Mouse (Mus musculus) MEL (cell line): ENCODE data around the gene Igll1. TPM values are rescaled to one million over a fixed set of nuclear protein-coding genes. Genes with fewer than 3 reads are reported as not detected.
A peak's percentile ranks its signal among the peaks of the same experiment; 100 is the strongest.

Experiments
- DNase-seq: peaks from one replicate; pipeline ENCODE4 v3.0.0; 2011; ENCODE audit warnings: low read depth, low spot score
- H3K27ac ChIP-seq: 2 replicates; pipeline ENCODE4 v1.5.1; 2012; ENCODE audit warnings: low read depth, mild to moderate bottlenecking, control low read depth, low read length, moderate library complexity; ENCODE audit not compliant: control insufficient read depth
- H3K27me3 ChIP-seq, 2 experiments: fragments of 150-350 bp in 1 of 2; sonication (generic) in 1 of 2; 2 replicates each; pipeline ENCODE4 v1.6.1; 2012; ENCODE audit warnings: low read length in 2 of 2, mild to moderate bottlenecking in 2 of 2, improper control_type of control experiment in 1 of 2, moderate library complexity in 1 of 2; ENCODE audit not compliant: insufficient read depth in 2 of 2, control insufficient read depth in 1 of 2
- H3K36me3 ChIP-seq, 2 experiments: 2 replicates each; pipeline ENCODE4 v1.6.1; 2012 to 2014; ENCODE audit warnings: low read length in 2 of 2, improper control_type of control experiment in 1 of 2, inconsistent platforms in 1 of 2, mild to moderate bottlenecking in 1 of 2; ENCODE audit not compliant: insufficient read depth in 2 of 2, control insufficient read depth in 1 of 2
- H3K4me1 ChIP-seq, 2 experiments: fragments of 150-350 bp in 1 of 2; sonication (generic) in 1 of 2; 2 replicates each; pipeline ENCODE4 v1.6.1; 2012; ENCODE audit warnings: low read length in 2 of 2, improper control_type of control experiment in 1 of 2, mild to moderate bottlenecking in 1 of 2; ENCODE audit not compliant: insufficient read depth in 2 of 2, control insufficient read depth in 1 of 2
- H3K4me3 ChIP-seq, 2 experiments: fragments of 150-350 bp in 1 of 2; sonication (generic) in 1 of 2; 2 replicates each; pipeline ENCODE4 v1.5.1; 2012; ENCODE audit warnings: low read depth in 2 of 2, low read length in 2 of 2, mild to moderate bottlenecking in 2 of 2, moderate library complexity in 2 of 2, control low read depth in 1 of 2, improper control_type of control experiment in 1 of 2; ENCODE audit not compliant: control insufficient read depth in 1 of 2, insufficient read depth in 1 of 2
- H3K79me2 ChIP-seq: 2 replicates; pipeline ENCODE4 v1.6.1; 2012; ENCODE audit warnings: mild to moderate bottlenecking, low read length, moderate library complexity; ENCODE audit not compliant: control insufficient read depth, poor library complexity, insufficient read depth
- H3K9ac ChIP-seq: 2 replicates; pipeline ENCODE4 v1.6.1; 2012; ENCODE audit warnings: low read depth, mild to moderate bottlenecking, control low read depth, low read length, moderate library complexity; ENCODE audit not compliant: control insufficient read depth, poor library complexity, severe bottlenecking
- H3K9me3 ChIP-seq: fragments of 150-350 bp; sonication (generic); replicated peaks from 2 replicates; pipeline ENCODE4 v1.6.1; 2012; ENCODE audit warnings: mild to moderate bottlenecking, low read length, improper control_type of control experiment, moderate library complexity; ENCODE audit not compliant: insufficient read depth
- CHD1 ChIP-seq: IDR thresholded peaks from 2 replicates; pipeline ENCODE4 v1.6.1; 2012; ENCODE audit warnings: low read depth, mild to moderate bottlenecking, inconsistent platforms, low read length, improper control_type of control experiment
- EP300 ChIP-seq, 2 experiments: IDR thresholded peaks; 2 replicates each; pipeline ENCODE4 v1.6.1; 2011; ENCODE audit warnings: improper control_type of control experiment in 2 of 2, low read length in 2 of 2, low read depth in 1 of 2, mild to moderate bottlenecking in 1 of 2
- GABPA ChIP-seq: IDR thresholded peaks from 2 replicates; pipeline ENCODE4 v1.6.1; 2012; ENCODE audit warnings: low read depth, mild to moderate bottlenecking, inconsistent platforms, low read length, improper control_type of control experiment, moderate library complexity
- HCFC1 ChIP-seq: IDR thresholded peaks from 2 replicates; pipeline ENCODE4 v1.6.1; 2012; ENCODE audit warnings: low read depth, mild to moderate bottlenecking, inconsistent platforms, low read length, improper control_type of control experiment, moderate library complexity
- JUND ChIP-seq: IDR thresholded peaks from 2 replicates; pipeline ENCODE4 v1.6.1; 2011; ENCODE audit warnings: low read depth, mild to moderate bottlenecking, improper control_type of control experiment, low read length
- KAT2A ChIP-seq: conservative IDR thresholded peaks from 2 replicates; pipeline ENCODE4 v1.6.1; 2012; ENCODE audit warnings: low read depth, low read length, improper control_type of control experiment, inconsistent platforms
- MAZ ChIP-seq: IDR thresholded peaks from 2 replicates; pipeline ENCODE4 v1.6.1; 2012; ENCODE audit warnings: low read depth, mild to moderate bottlenecking, inconsistent platforms, low read length, improper control_type of control experiment
- MXI1 ChIP-seq: IDR thresholded peaks from 2 replicates; pipeline ENCODE4 v1.6.1; 2011; ENCODE audit warnings: mild to moderate bottlenecking, low read depth, low read length, improper control_type of control experiment
- MYC ChIP-seq: IDR thresholded peaks from 2 replicates; pipeline ENCODE4 v1.6.1; 2011; ENCODE audit warnings: low read depth, mild to moderate bottlenecking, low read length, improper control_type of control experiment, moderate library complexity
- POLR2AphosphoS5 ChIP-seq: IDR thresholded peaks from 2 replicates; pipeline ENCODE4 v1.6.1; 2012; ENCODE audit warnings: low read depth, borderline replicate concordance, mild to moderate bottlenecking, inconsistent platforms, low read length, moderate library complexity, mixed read lengths
- SIN3A ChIP-seq: IDR thresholded peaks from 2 replicates; pipeline ENCODE4 v1.6.1; 2012; ENCODE audit warnings: low read length, improper control_type of control experiment, inconsistent platforms
- SMC3 ChIP-seq: IDR thresholded peaks from 2 replicates; pipeline ENCODE4 v1.6.1; 2011; ENCODE audit warnings: low read depth, low read length, improper control_type of control experiment
- UBTF ChIP-seq: IDR thresholded peaks from 2 replicates; pipeline ENCODE4 v1.6.1; 2012; ENCODE audit warnings: low read depth, mild to moderate bottlenecking, inconsistent platforms, low read length, improper control_type of control experiment, moderate library complexity, borderline replicate concordance; ENCODE audit not compliant: insufficient read depth
- USF1 ChIP-seq: IDR thresholded peaks from 2 replicates; pipeline ENCODE4 v1.6.1; 2014; ENCODE audit warnings: low read depth, mild to moderate bottlenecking, inconsistent platforms, low read length, improper control_type of control experiment, moderate library complexity
- ZC3H11A ChIP-seq: IDR thresholded peaks from 2 replicates; pipeline ENCODE4 v1.6.1; 2012; ENCODE audit warnings: low read depth, mild to moderate bottlenecking, inconsistent platforms, low read length, improper control_type of control experiment
- polyA plus RNA-seq, 2 experiments: library from polyadenylated mRNA; stranded (reverse) in 1 of 2; unstranded in 1 of 2; fragments of >175 nt in 1 of 2; fragments of >200 nt in 1 of 2; gene quantifications; 2 replicates each; pipeline versions ENCODE4 v1.2.1 to v1.2.4; 2012; ENCODE audit warnings: low replicate concordance in 2 of 2, low read depth in 1 of 2; ENCODE audit not compliant: insufficient read length in 2 of 2, insufficient read depth in 1 of 2, missing spikeins in 1 of 2
- total RNA-seq: library from RNA; depleted of rRNA; stranded (reverse); fragments of 300-350 nt; gene quantifications from 2 replicates; pipeline ENCODE4 v1.2.3, GENCODE M21; 2012; rRNA removed

Igll1 gene
- total RNA-seq: not detected in 2 replicates
- not detected for polyA plus RNA-seq

GRCm38 (mm10) chr16:16863978-16864377 is at the start of gene Igll1:
Gene Igll1, minus strand, starts transcription at chr16:16863985.
- Histone ChIP-seq H3K4me1 (peaks cover 2 to 17% of the 10 kb centered on the region in 2 experiments; a peak in 3 of 4 replicates), H3K9me3 (no peaks in the 10 kb centered on the region), H3K79me2 (no peaks in the 10 kb centered on the region)
- no peak for TF ChIP-seq CHD1
- TF ChIP-seq SIN3A: no peak
- TF ChIP-seq GABPA: no peak
- TF ChIP-seq POLR2AphosphoS5: no peak
- TF ChIP-seq MXI1: no peak
- TF ChIP-seq UBTF: no peak
- TF ChIP-seq JUND: no peak
- no peak for TF ChIP-seq EP300 (IDR thresholded peaks at IDR 0.05; ENCODE audit: low read depth in 1 of 2, low read length in 2 of 2)
- no peak for TF ChIP-seq MAZ
- no peak for TF ChIP-seq MYC
- TF ChIP-seq KAT2A: no peak
- TF ChIP-seq, all 39 proteins: peak for 0
- H3K27ac ChIP-seq: peak within 1 kb of the TSS; percentile 23; the same call in 1 of the 2 replicates
- H3K36me3 ChIP-seq: peaks cover 0 to 23% of the 10 kb centered on the region in 2 experiments; a peak in 2 of 4 replicates
- no peak within 1 kb of the TSS for H3K9ac ChIP-seq
- H3K27me3 ChIP-seq: peaks cover 0 to 1% of the 10 kb centered on the region in 2 experiments; a peak in 1 of 4 replicates
- H3K4me3 ChIP-seq: no peak within 1 kb of the TSS
- DNase-seq: no peak

- Histone ChIP-seq H3K9ac (no peak overlapping the region), H3K9me3 (no peaks in the 10 kb centered on the region), H3K79me2 (no peaks in the 10 kb centered on the region), H3K4me1 (no peaks in the 10 kb centered on the region), H3K36me3 (peaks cover 0 to 2% of the 10 kb centered on the region in 2 experiments; a peak in 2 of 4 replicates), H3K27ac (no peak overlapping the region), H3K27me3 (no peaks in the 10 kb centered on the region), H3K4me3 (no peak overlapping the region)
- DNase-seq: no peak
- TF ChIP-seq ZC3H11A (no peak), MYC (no peak), HCFC1 (no peak), SMC3 (no peak), USF1 (no peak), GABPA (no peak)
Observed at GRCm38 (mm10) chr16:16913440-16913839, 49.7 kb upstream of the Igll1 start.
